Mouse (Mus musculus) kidney, adult 2 months (tissue): ENCODE results near the gene Hist1h3d. TPM values are rescaled to one million over a fixed set of nuclear protein-coding genes. Genes with fewer than 3 reads are reported as not detected.

Experiments
- DNase-seq: peaks from one replicate; pipeline ENCODE4 v3.0.0; 2021
- H3K27ac ChIP-seq: fragments of 200-500 bp; 2 replicates; pipeline ENCODE4 v1.5.1; 2012; ENCODE audit warnings: low read depth, low read length, control low read depth, inconsistent platforms; ENCODE audit not compliant: insufficient read depth
- H3K27me3 ChIP-seq: fragments of 200-500 bp; replicated peaks from 2 replicates; pipeline ENCODE4 v1.6.1; 2012; ENCODE audit warnings: mild to moderate bottlenecking, moderate library complexity, low read length, inconsistent platforms; ENCODE audit not compliant: control insufficient read depth, insufficient read depth
- H3K36me3 ChIP-seq: fragments of 200-500 bp; 2 replicates; pipeline ENCODE4 v1.6.1; 2012; ENCODE audit warnings: mild to moderate bottlenecking, moderate library complexity, low read length, inconsistent platforms; ENCODE audit not compliant: control insufficient read depth, insufficient read depth
- H3K4me1 ChIP-seq: fragments of 200-500 bp; 2 replicates; pipeline ENCODE4 v1.6.1; 2011; ENCODE audit warnings: low read length; ENCODE audit not compliant: control insufficient read depth, insufficient read depth
- H3K4me3 ChIP-seq: fragments of 200-500 bp; 2 replicates; pipeline ENCODE4 v1.5.1; 2011; ENCODE audit warnings: mild to moderate bottlenecking, low read depth, low read length, control low read depth; ENCODE audit not compliant: insufficient read depth
- CTCF ChIP-seq: fragments of 200-500 bp; conservative IDR thresholded peaks from 2 replicates; pipeline ENCODE4 v1.5.1; 2011; ENCODE audit warnings: low read depth, mild to moderate bottlenecking, control low read depth, low read length, moderate library complexity, mixed read lengths; ENCODE audit not compliant: insufficient read depth, insufficient read length
- POLR2A ChIP-seq: fragments of 200-500 bp; IDR thresholded peaks from one replicate; pipeline ENCODE4 v1.6.1; 2011; ENCODE audit warnings: low read depth, low read length, control low read depth
- WGBS: fragments of 180-500 bp; shearing (Covaris S2); methylation state at CpG from one replicate; pipeline ENCODE4 v1.1.7; 2018; 5-methylcytosine and 5-hydroxymethylcytosine counted together
- polyA plus RNA-seq: library from polyadenylated mRNA; depleted of rRNA; stranded (reverse); fragments of >200 nt; gene quantifications from 2 replicates; pipeline ENCODE4 v1.2.3, GENCODE M21; 2012

Gene Hist1h3d
- polyA plus RNA-seq, 1 experiment, result 0.88 TPM

GRCm38 (mm10) chr13:23576906-23577639, 1.5 kb downstream of the Hist1h3d start:
- DNase-seq, result no peak
- Histone ChIP-seq H3K36me3 (no peaks in the 10 kb centered on the region), H3K27ac (no peak overlapping the region), H3K27me3 (0 out of 2 replicates have a peak, but pooled peaks cover 2% of the 10 kb centered on the region), H3K4me3 (no peak overlapping the region), H3K4me1 (peaks cover 6% of the 10 kb centered on the region; the same call in 1 of the 2 replicates)
- TF ChIP-seq CTCF, result no peak
- no peak for TF ChIP-seq POLR2A
- 73% methylated on average over 6 of the region's 6 CpGs for WGBS

- H3K27me3 ChIP-seq, result 0 out of 2 replicates have a peak, but pooled peaks cover 2% of the 10 kb centered on the region
- H3K36me3 ChIP-seq, result no peaks in the 10 kb centered on the region
- DNase-seq, result no peak
- no peak overlapping the region for H3K27ac ChIP-seq
- peaks cover 6% of the 10 kb centered on the region; the same call in 1 of the 2 replicates for H3K4me1 ChIP-seq
- 94% methylated on average over 1 of the region's 1 CpGs for WGBS
- no peak overlapping the region for H3K4me3 ChIP-seq
- no peak for TF ChIP-seq POLR2A
- TF ChIP-seq CTCF, result no peak
Observed at GRCm38 (mm10) chr13:23577835-23578234, 2.3 kb downstream of the Hist1h3d start.

- DNase-seq, result peak; percentile 99
- peak; percentile 97 for TF ChIP-seq POLR2A
- no peak for TF ChIP-seq CTCF
- WGBS, result under 1% methylated on average over 43 of the region's 43 CpGs
- peak within 1 kb of the TSS; percentile 70 for H3K4me3 ChIP-seq
- H3K27ac ChIP-seq, result no peak within 1 kb of the TSS; the same call in 1 of the 2 replicates
- H3K27me3 ChIP-seq, result no peaks in the 10 kb centered on the region
- no peaks in the 10 kb centered on the region for H3K36me3 ChIP-seq
- H3K4me1 ChIP-seq, result peaks cover 13% of the 10 kb centered on the region; the same call in 1 of the 2 replicates
Observed at GRCm38 (mm10) chr13:23581408-23582218, 6.0 kb downstream of the Hist1h3d start, which contains the start of gene Hist1h4d. Gene Hist1h4d, plus strand, starts transcription at chr13:23581598.

GRCm38 (mm10) chr13:23582219-23583056, 6.9 kb downstream of the Hist1h3d start:
- H3K27me3 ChIP-seq, result no peaks in the 10 kb centered on the region
- no peak for TF ChIP-seq POLR2A
- no peak for TF ChIP-seq CTCF
- H3K4me3 ChIP-seq, result no peak overlapping the region
- H3K27ac ChIP-seq, result no peak overlapping the region
- peaks cover 13% of the 10 kb centered on the region; the same call in 1 of the 2 replicates for H3K4me1 ChIP-seq
- 43% methylated on average over 6 of the region's 6 CpGs for WGBS
- DNase-seq, result no peak
- H3K36me3 ChIP-seq, result no peaks in the 10 kb centered on the region

- Histone ChIP-seq H3K4me1 (peaks cover 13% of the 10 kb centered on the region; the same call in 1 of the 2 replicates), H3K4me3 (no peak overlapping the region), H3K27ac (no peak overlapping the region), H3K36me3 (no peaks in the 10 kb centered on the region), H3K27me3 (no peaks in the 10 kb centered on the region)
- no peak for DNase-seq
- TF ChIP-seq CTCF (no peak), POLR2A (no peak)
Observed at GRCm38 (mm10) chr13:23583387-23584068, 8.0 kb downstream of the Hist1h3d start.

- H3K36me3 ChIP-seq, result no peaks in the 10 kb centered on the region
- DNase-seq, result peak; percentile 7
- TF ChIP-seq POLR2A (no peak), CTCF (no peak)
- H3K27me3 ChIP-seq, result no peaks in the 10 kb centered on the region
- 0 out of 2 replicates have a peak overlapping the region, but pooled peaks have one; percentile 3 for H3K4me3 ChIP-seq
- H3K4me1 ChIP-seq, result peaks cover 13% of the 10 kb centered on the region; the same call in 1 of the 2 replicates
- peak overlapping the region; percentile 55 for H3K27ac ChIP-seq
Observed at GRCm38 (mm10) chr13:23584331-23584730, 8.8 kb downstream of the Hist1h3d start.
